Comparison of ENCODE assay signal across 10 mouse cellular contexts in genomic region chr3:107159418-107159817, GRCm38 (mm10). TPM values are rescaled to one million over a fixed set of nuclear protein-coding genes. Genes with fewer than 3 reads are reported as not detected.
DNase-seq lines count a peak whose midpoint lies in the region; ATAC-seq and TF ChIP-seq lines count a peak whose summit lies in the region.
"Had no signal": no experiment of that assay in that cellular context is flagged by ENCODE, and none has a peak within 500 bp of the region (broad histone marks: within the 10 kb centered on the region; RNA-seq: fewer than 3 reads in every experiment).

No protein-coding gene starts in this region.

- H3K9ac ChIP-seq in heart, adult 2 months (ENCODE audit: low read depth, low read length) = no peak overlapping the region
- H3K9ac ChIP-seq in hindbrain, embryonic 11.5 days (ENCODE audit: low read depth, low read length) = no peak overlapping the region

- ATAC-seq in hindbrain, embryonic 11.5 days (ENCODE audit: low FRiP score) = 0 out of 2 replicates have a peak, but pooled peaks have one; percentile 7

- intact Hi-C loops in heart, adult 2 months (cut with DNase I) = no loop called here
- intact Hi-C loops in heart, postnatal 10 days (cut with DNase I) = no loop called here

- H3K9me3 ChIP-seq in hindbrain, embryonic 11.5 days (ENCODE audit: control insufficient read depth, low read length) = no peaks in the 10 kb centered on the region

- H3K4me2 ChIP-seq in hindbrain, embryonic 11.5 days (replicated peaks; ENCODE audit: low read depth, low read length) = peak overlapping the region; percentile 49

- H3K27ac ChIP-seq in heart, adult 2 months = no peak overlapping the region
- no peak overlapping the region for H3K27ac ChIP-seq in testis, adult 2 months (ENCODE audit: control insufficient read depth, insufficient read depth, low read depth, low read length)
- no peak overlapping the region for H3K27ac ChIP-seq in hindbrain, embryonic 11.5 days (ENCODE audit: low read depth, low read length)
- H3K27ac ChIP-seq in olfactory bulb, adult 2 months (ENCODE audit: insufficient read depth, low read depth, low read length) = no peak overlapping the region

- no peaks in the 10 kb centered on the region for H3K27me3 ChIP-seq in heart, adult 2 months (ENCODE audit: control insufficient read depth, insufficient read depth, low read length)
- no peaks in the 10 kb centered on the region for H3K27me3 ChIP-seq in testis, adult 2 months (ENCODE audit: control insufficient read depth, insufficient read depth, low read length)
- H3K27me3 ChIP-seq in hindbrain, embryonic 11.5 days (ENCODE audit: control insufficient read depth, insufficient read depth, low read length) = no peaks in the 10 kb centered on the region

- H3K79me2 ChIP-seq in heart, adult 2 months (replicated peaks; ENCODE audit: control insufficient read depth, insufficient read depth, low read length) = no peaks in the 10 kb centered on the region

- no peak overlapping the region for H3K4me3 ChIP-seq in heart, adult 2 months
- peak overlapping the region; percentile 42 for H3K4me3 ChIP-seq in testis, adult 2 months (ENCODE audit: control insufficient read depth, low read depth, low read length)
- no peak overlapping the region for H3K4me3 ChIP-seq in hindbrain, embryonic 11.5 days (ENCODE audit: low read depth, low read length)
- peak overlapping the region; percentile 34 for H3K4me3 ChIP-seq in olfactory bulb, adult 2 months (ENCODE audit: insufficient read depth, low read depth, low read length)

- TF ChIP-seq EP300 in heart, adult 2 months (IDR thresholded peaks at IDR 0.05; ENCODE audit: insufficient read depth, low read depth, low read length) = no peak

- H3K4me1 ChIP-seq in heart, adult 2 months (ENCODE audit: control insufficient read depth, insufficient read depth, low read length) = no peaks in the 10 kb centered on the region
- H3K4me1 ChIP-seq in testis, adult 2 months (ENCODE audit: control insufficient read depth, insufficient read depth, low read length) = peaks cover 16% of the 10 kb centered on the region
- H3K4me1 ChIP-seq in hindbrain, embryonic 11.5 days (replicated peaks; ENCODE audit: control insufficient read depth, insufficient read depth, low read length) = no peaks in the 10 kb centered on the region; the same call in 1 of the 2 replicates
- H3K4me1 ChIP-seq in olfactory bulb, adult 2 months (ENCODE audit: control insufficient read depth, insufficient read depth, low read length) = peaks cover 19% of the 10 kb centered on the region

- TF ChIP-seq POLR2A in heart, adult 2 months (IDR thresholded peaks at IDR 0.05; ENCODE audit: insufficient read depth, low read depth, low read length) = no peak
- no peak for TF ChIP-seq POLR2A in testis, adult 2 months (IDR thresholded peaks at IDR 0.05; ENCODE audit: control insufficient read depth, low read depth, low read length)
- no peak for TF ChIP-seq POLR2A in olfactory bulb, adult 2 months (IDR thresholded peaks at IDR 0.05; ENCODE audit: insufficient read depth, low read depth, low read length)

- no peaks in the 10 kb centered on the region for H3K36me3 ChIP-seq in heart, adult 2 months (ENCODE audit: control insufficient read depth, insufficient read depth, low read length)
- no peaks in the 10 kb centered on the region for H3K36me3 ChIP-seq in testis, adult 2 months (ENCODE audit: control insufficient read depth, insufficient read depth, low read length)
- no peaks in the 10 kb centered on the region for H3K36me3 ChIP-seq in hindbrain, embryonic 11.5 days (ENCODE audit: control insufficient read depth, insufficient read depth, low read length)

- no peak for DNase-seq in heart, adult 2 months
- no peak for DNase-seq in heart, postnatal 10 days
- DNase-seq in testis, postnatal 10 days (ENCODE audit: low spot score) = no peak
- peak; percentile 24 for DNase-seq in hindbrain, embryonic 11.5 days (ENCODE audit: low spot score)
- DNase-seq in urinary bladder, postnatal 10 days (ENCODE audit: low spot score) = no peak
- no peak for DNase-seq in kidney, adult 9 months

- peak; percentile 20; the same call in 1 of the 2 replicates for TF ChIP-seq CTCF in heart, adult 2 months (IDR thresholded peaks at IDR 0.05)
- TF ChIP-seq CTCF in testis, adult 2 months (IDR thresholded peaks at IDR 0.05; ENCODE audit: control insufficient read depth, insufficient read depth, insufficient replicate concordance, low read depth, low read length) = no peak
- TF ChIP-seq CTCF in olfactory bulb, adult 2 months (IDR thresholded peaks at IDR 0.05; ENCODE audit: insufficient read depth, low read depth, low read length) = no peak

- WGBS in heart, adult 2 months = 77% methylated on average over 3 of the region's 3 CpGs
- 69% methylated on average over 3 of the region's 3 CpGs for WGBS in hindbrain, embryonic 11.5 days
- 65% methylated on average over 3 of the region's 3 CpGs for WGBS in olfactory bulb, adult 2 months

RNA-seq across cellular contexts. Expression of gene Kcna10, which starts 23.4 kb away (rescaled TPM):
- not detected for total RNA-seq in heart, adult 2 months (2021)
- not detected in 2 replicates for polyA plus RNA-seq in heart, adult 2 months (2012; rRNA removed)
- not detected for total RNA-seq in heart, postnatal 10 days (2021)
- polyA plus RNA-seq in testis, adult 2 months (2012; rRNA removed) = 0.05 and 0.09 TPM in 2 replicates
- not detected in 2 replicates for polyA plus RNA-seq in hindbrain, embryonic 11.5 days (2014; fragmentation: Nextera tagmentation; extraction: Ambion mirVana)
- not detected in 2 replicates for polyA plus RNA-seq in olfactory bulb, adult 2 months (2012; ENCODE audit: insufficient read depth, insufficient read length, low replicate concordance, missing spikeins)
- total RNA-seq: MEL had no signal
- polyA plus RNA-seq: gonadal fat pad, adult 2 months had no signal

RNA-seq across cellular contexts. Expression of gene Kcna2, which starts 58.5 kb away (rescaled TPM):
- 1 to 10 TPM; 1.0 to 1.6 TPM for total RNA-seq in heart, adult 2 months (2021)
- 1.1 and 1.6 TPM in 2 replicates for polyA plus RNA-seq in heart, adult 2 months (2012; rRNA removed)
- under 1 TPM; 0.65 to 0.67 TPM for total RNA-seq in heart, postnatal 10 days (2021)
- 0.07 TPM in 1 of 2 replicates, not detected in the other for polyA plus RNA-seq in testis, adult 2 months (2012; rRNA removed)
- polyA plus RNA-seq in hindbrain, embryonic 11.5 days (2014; fragmentation: Nextera tagmentation; extraction: Ambion mirVana) = 0.21 and 0.32 TPM in 2 replicates
- polyA plus RNA-seq in olfactory bulb, adult 2 months (2012; ENCODE audit: insufficient read depth, insufficient read length, low replicate concordance, missing spikeins) = 46.9 and 149 TPM in 2 replicates
- total RNA-seq: MEL had no signal

Comparison
In these comparisons a context has a peak if more than half of its experiments do, and no peak if none do; other contexts are left out.
1. H3K4me3 ChIP-seq: peak in testis, adult 2 months (single experiment) and olfactory bulb, adult 2 months (single experiment); none in heart, adult 2 months (single experiment) and hindbrain, embryonic 11.5 days (single experiment).
2. RNA of gene Kcna2, which starts 58.5 kb away (polyA plus RNA-seq): 46.9 to 149 TPM in olfactory bulb, adult 2 months; 1.1 to 1.6 TPM in heart, adult 2 months, 0.21 to 0.32 TPM in hindbrain, embryonic 11.5 days and 0.07 TPM in testis, adult 2 months; every median in the first group is over 10 times any median in the second.